Mouse (Mus musculus) lung, postnatal 4 days (tissue): ENCODE data around the gene Kcnj6.
"Not testable (repeated sequence)": the region's sequence is repeated elsewhere in the genome, so short reads cannot be mapped to it uniquely, and the experiment has no call there.

Experiments
- DNase-seq, 2 experiments: peaks; one replicate each; pipeline ENCODE4 v3.0.0; 2021

Kcnj6 gene

GRCm38 (mm10) chr16:94850393-94850792, 147.1 kb downstream of the Kcnj6 start:
- no peak for DNase-seq

- DNase-seq = no peak
Observed at GRCm38 (mm10) chr16:94845996-94846395, 151.5 kb downstream of the Kcnj6 start.

GRCm38 (mm10) chr16:94844769-94845168, 152.7 kb downstream of the Kcnj6 start:
- DNase-seq = no peak

- no peak for DNase-seq
Observed at GRCm38 (mm10) chr16:94839398-94839797, 158.1 kb downstream of the Kcnj6 start.

- no peak for DNase-seq
Observed at GRCm38 (mm10) chr16:94837881-94838280, 159.6 kb downstream of the Kcnj6 start.

GRCm38 (mm10) chr16:94834502-94834901, 163.0 kb downstream of the Kcnj6 start:
- no peak for DNase-seq

GRCm38 (mm10) chr16:94828166-94828565, 169.3 kb downstream of the Kcnj6 start:
- DNase-seq = no peak

- DNase-seq = peak; percentile 57 to 81
Observed at GRCm38 (mm10) chr16:94827092-94827585, 170.4 kb downstream of the Kcnj6 start.

- DNase-seq = no peak
Observed at GRCm38 (mm10) chr16:94825274-94825673, 172.2 kb downstream of the Kcnj6 start.

- no peak for DNase-seq
Observed at GRCm38 (mm10) chr16:94822611-94823010, 174.9 kb downstream of the Kcnj6 start.

GRCm38 (mm10) chr16:94821610-94822009, 175.9 kb downstream of the Kcnj6 start:
- DNase-seq = no peak

- peak in 1 of 2 experiments; percentile 25 for DNase-seq
Observed at GRCm38 (mm10) chr16:94816391-94816790, 181.1 kb downstream of the Kcnj6 start.

GRCm38 (mm10) chr16:94815891-94816290, 181.6 kb downstream of the Kcnj6 start:
- no peak for DNase-seq

GRCm38 (mm10) chr16:94809286-94809685, 188.2 kb downstream of the Kcnj6 start:
- not testable (repeated sequence) for DNase-seq

GRCm38 (mm10) chr16:94798241-94798640, 199.3 kb downstream of the Kcnj6 start:
- no peak for DNase-seq

GRCm38 (mm10) chr16:94797366-94797765, 200.1 kb downstream of the Kcnj6 start:
- DNase-seq = no peak

- no peak for DNase-seq
Observed at GRCm38 (mm10) chr16:94793041-94793440, 204.5 kb downstream of the Kcnj6 start.

- DNase-seq = peak in 1 of 2 experiments; percentile 25
Observed at GRCm38 (mm10) chr16:94789958-94790357, 207.5 kb downstream of the Kcnj6 start.

- no peak for DNase-seq
Observed at GRCm38 (mm10) chr16:94788716-94789115, 208.8 kb downstream of the Kcnj6 start.

GRCm38 (mm10) chr16:94788165-94788564, 209.3 kb downstream of the Kcnj6 start:
- DNase-seq = peak; percentile 43 to 61

- DNase-seq = no peak
Observed at GRCm38 (mm10) chr16:94785873-94786272, 211.6 kb downstream of the Kcnj6 start.

GRCm38 (mm10) chr16:94783696-94784095, 213.8 kb downstream of the Kcnj6 start:
- no peak for DNase-seq

- DNase-seq = no peak
Observed at GRCm38 (mm10) chr16:94782110-94782946, 215.2 kb downstream of the Kcnj6 start.

- DNase-seq = no peak
Observed at GRCm38 (mm10) chr16:94773928-94774327, 223.6 kb downstream of the Kcnj6 start.

- no peak for DNase-seq
Observed at GRCm38 (mm10) chr16:94767606-94768005, 229.9 kb downstream of the Kcnj6 start.
